Mouse (Mus musculus): ENCODE data around the gene Unc93a. TPM values are rescaled to one million over a fixed set of nuclear protein-coding genes. Genes with fewer than 3 reads are reported as not detected.
"Not testable (repeated sequence)": the region's sequence is repeated elsewhere in the genome, so short reads cannot be mapped to it uniquely, and the experiment has no call there.

Unc93a gene
- polyA plus RNA-seq, 1 experiment from 2014 or later: not detected

DNA sequence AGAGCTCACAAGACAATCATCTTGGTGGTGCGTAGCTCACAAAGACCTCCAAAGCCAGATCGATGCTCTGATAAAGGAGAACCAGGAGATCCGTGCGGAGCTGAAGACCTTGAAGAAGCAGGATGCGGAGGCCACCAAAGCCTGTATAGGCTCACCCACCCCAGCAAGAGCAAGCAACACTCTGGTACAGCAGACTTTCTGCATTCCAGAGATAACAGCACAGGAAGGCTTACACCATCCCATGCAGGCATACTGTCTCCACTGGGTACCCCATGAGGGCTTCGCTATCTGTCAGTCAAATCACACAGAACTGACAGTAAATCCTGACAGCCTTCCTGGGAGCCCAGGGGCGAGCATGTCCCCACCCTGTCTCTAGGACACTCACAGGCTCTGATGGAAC is 68.7 kb downstream of the Unc93a start:
- H3K4me2 ChIP-seq; H3K9me3 ChIP-seq; H3K4me1 ChIP-seq; H3K27me3 ChIP-seq (replicated peaks); H3K4me3 ChIP-seq; H3K36me3 ChIP-seq; ATAC-seq (ENCODE audit: extremely low read depth, insufficient number of reproducible peaks, low FRiP score, low TSS enrichment); H3K9ac ChIP-seq; H3K27ac ChIP-seq (replicated peaks): not testable (repeated sequence)
- 33% methylated on average over 7 of the region's 7 CpGs for WGBS

DNA sequence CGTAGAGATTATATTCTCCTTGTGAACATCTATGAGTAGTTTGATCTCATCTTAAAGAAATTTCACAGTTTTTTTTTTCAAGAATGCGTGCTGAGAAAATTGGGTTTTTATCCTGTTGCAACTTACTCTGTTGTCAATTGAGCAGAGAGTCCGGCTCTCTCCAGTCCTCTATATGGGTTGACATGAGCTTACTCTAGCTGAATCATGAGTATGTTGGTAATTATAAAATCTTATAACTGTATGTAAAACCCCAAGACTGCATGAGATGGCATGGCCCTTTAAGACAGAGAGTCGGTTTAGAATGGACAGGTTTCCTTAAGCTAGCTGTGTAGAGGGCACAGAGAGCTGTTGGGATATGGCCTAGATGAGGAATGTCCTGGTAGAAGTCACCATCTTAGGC is 70.8 kb downstream of the Unc93a start, which contains the start of gene Tcp10b:
Gene Tcp10b (plus strand): TSS at position 301 of the 400 bp plus-strand sequence.
- 83% methylated on average over 4 of the region's 4 CpGs for WGBS
- H3K4me3 ChIP-seq; H3K9me3 ChIP-seq; H3K27ac ChIP-seq (replicated peaks); H3K4me1 ChIP-seq; H3K4me2 ChIP-seq; H3K9ac ChIP-seq; ATAC-seq (ENCODE audit: extremely low read depth, insufficient number of reproducible peaks, low FRiP score, low TSS enrichment); H3K27me3 ChIP-seq (replicated peaks); H3K36me3 ChIP-seq: not testable (repeated sequence)

Other genes starting within 250 kb of the Unc93a start
- gene Pnldc1, start 221.6 kb downstream of the Unc93a start, polyA plus RNA-seq (2015; fragmentation: Nextera tagmentation; extraction: Ambion mirVana): 0.70 and 1.0 TPM in 2 replicates
- 315 and 348 TPM in 2 replicates for gene Tcp1, start 216.1 kb downstream of the Unc93a start, polyA plus RNA-seq (2015; fragmentation: Nextera tagmentation; extraction: Ambion mirVana)
- 166 and 194 TPM in 2 replicates for gene Mrpl18, start 215.5 kb downstream of the Unc93a start, polyA plus RNA-seq (2015; fragmentation: Nextera tagmentation; extraction: Ambion mirVana)
- gene Acat3, start 191.2 kb downstream of the Unc93a start, polyA plus RNA-seq (2015; fragmentation: Nextera tagmentation; extraction: Ambion mirVana): 0.13 and 0.47 TPM in 2 replicates
- gene Acat2, start 171.1 kb downstream of the Unc93a start, polyA plus RNA-seq (2015; fragmentation: Nextera tagmentation; extraction: Ambion mirVana): 48.9 and 50.9 TPM in 2 replicates
- 80.5 and 87.0 TPM in 2 replicates for gene Wtap, start 137.6 kb downstream of the Unc93a start, polyA plus RNA-seq (2015; fragmentation: Nextera tagmentation; extraction: Ambion mirVana)
- gene Sod2, start 125.0 kb downstream of the Unc93a start, polyA plus RNA-seq (2015; fragmentation: Nextera tagmentation; extraction: Ambion mirVana): 305 and 354 TPM in 2 replicates
- 0.13 TPM in 1 of 2 replicates, not detected in the other for gene Gpr31b, start 79.5 kb downstream of the Unc93a start, polyA plus RNA-seq (2015; fragmentation: Nextera tagmentation; extraction: Ambion mirVana)
- gene Tcp10b, start 70.7 kb downstream of the Unc93a start, polyA plus RNA-seq (2015; fragmentation: Nextera tagmentation; extraction: Ambion mirVana): 0.11 TPM in 1 of 2 replicates, not detected in the other
- not detected in 2 replicates for gene Smok2a, start 89.4 kb upstream of the Unc93a start, polyA plus RNA-seq (2015; fragmentation: Nextera tagmentation; extraction: Ambion mirVana)
- gene Smok2b, start 98.4 kb upstream of the Unc93a start, polyA plus RNA-seq (2015; fragmentation: Nextera tagmentation; extraction: Ambion mirVana): not detected in 2 replicates
- gene Tcp10c, start 222.8 kb upstream of the Unc93a start, polyA plus RNA-seq (2015; fragmentation: Nextera tagmentation; extraction: Ambion mirVana): not detected in 2 replicates

Measured in heart, embryonic 13.5 days (tissue).